Mouse (Mus musculus) layer of hippocampus, adult 18-20 months (tissue): ENCODE measurements around the gene Hmgcs1. TPM values are rescaled to one million over a fixed set of nuclear protein-coding genes. Genes with fewer than 3 reads are reported as not detected.

Experiments used
- DNase-seq, 2 experiments: peaks; one replicate each; pipeline ENCODE4 v3.0.0; 2022; ENCODE audit warnings: low spot score in 2 of 2
- total RNA-seq, 2 experiments: library from RNA; stranded (reverse); gene quantifications; 2 replicates each; pipeline ENCODE4 v1.2.3; 2021

The Hmgcs1 gene
- total RNA-seq, 2 experiments from 2014 or later, result 192 to 194 TPM

GRCm38 (mm10) chr13:119746930-119747329 lies 56.8 kb downstream of the Hmgcs1 start:
- no peak for DNase-seq

DNA sequence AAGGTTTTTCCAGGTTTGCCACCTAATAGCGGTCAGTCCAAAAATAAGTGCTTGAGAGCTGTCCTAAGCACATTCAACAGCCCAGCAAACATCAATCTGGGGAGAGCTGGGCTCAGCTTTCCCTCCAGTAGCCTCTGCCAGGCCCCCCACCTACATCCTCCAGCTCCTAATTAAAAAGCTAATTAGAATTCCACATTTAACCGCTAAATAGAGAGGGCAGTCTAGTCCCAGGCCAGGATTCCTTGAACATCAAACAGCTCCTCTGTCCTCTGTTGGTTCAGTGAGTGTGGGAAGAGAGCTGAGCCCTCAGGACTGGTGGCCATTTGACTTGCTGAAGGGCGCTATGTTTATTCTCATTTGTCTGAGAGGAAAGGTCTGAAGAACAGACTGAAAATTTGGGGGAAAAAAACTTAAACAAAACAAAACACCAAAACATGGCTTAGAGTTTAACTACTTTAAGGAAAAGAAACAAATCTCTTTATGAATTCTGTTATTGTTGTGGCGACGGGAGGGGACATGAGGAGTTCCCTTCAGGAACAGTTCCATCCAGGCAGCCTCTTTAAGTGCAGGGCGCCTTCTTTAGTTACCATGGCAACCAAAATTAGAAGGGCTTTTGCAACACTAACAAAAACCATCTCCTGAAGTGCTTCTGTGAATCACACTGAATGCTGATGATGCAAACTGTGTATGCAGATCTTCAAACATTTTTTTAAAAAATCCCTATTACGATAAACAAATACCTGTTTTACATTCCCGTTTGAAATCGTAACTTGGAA lies 63.9 kb downstream of the Hmgcs1 start:
- DNase-seq, result peak in 1 of 2 experiments; percentile 51

DNA sequence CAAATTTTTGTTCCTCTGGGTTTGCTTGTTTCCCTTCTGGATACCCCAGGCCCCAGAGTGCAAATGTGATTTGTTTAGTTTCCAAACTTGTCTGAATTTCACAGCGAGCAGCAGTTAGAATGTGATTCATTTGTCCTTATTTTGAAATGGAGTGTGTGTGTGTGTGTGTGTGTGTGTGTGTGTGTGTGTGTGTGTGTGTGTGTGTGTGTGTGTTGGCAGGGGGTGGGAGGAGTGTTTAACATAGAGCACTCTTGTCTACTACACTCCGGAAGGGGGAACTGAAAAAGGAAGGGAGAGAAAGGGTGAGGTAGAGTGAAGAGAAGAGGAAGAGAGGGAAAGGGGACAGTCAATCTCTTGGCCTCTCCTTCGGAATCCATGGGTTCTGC lies 64.4 kb downstream of the Hmgcs1 start:
- DNase-seq, result no peak

- peak in 1 of 2 experiments; percentile 30 for DNase-seq
These were observed 65.0 kb downstream of the Hmgcs1 start for GRCm38 (mm10) chr13:119755141-119755547.

DNA sequence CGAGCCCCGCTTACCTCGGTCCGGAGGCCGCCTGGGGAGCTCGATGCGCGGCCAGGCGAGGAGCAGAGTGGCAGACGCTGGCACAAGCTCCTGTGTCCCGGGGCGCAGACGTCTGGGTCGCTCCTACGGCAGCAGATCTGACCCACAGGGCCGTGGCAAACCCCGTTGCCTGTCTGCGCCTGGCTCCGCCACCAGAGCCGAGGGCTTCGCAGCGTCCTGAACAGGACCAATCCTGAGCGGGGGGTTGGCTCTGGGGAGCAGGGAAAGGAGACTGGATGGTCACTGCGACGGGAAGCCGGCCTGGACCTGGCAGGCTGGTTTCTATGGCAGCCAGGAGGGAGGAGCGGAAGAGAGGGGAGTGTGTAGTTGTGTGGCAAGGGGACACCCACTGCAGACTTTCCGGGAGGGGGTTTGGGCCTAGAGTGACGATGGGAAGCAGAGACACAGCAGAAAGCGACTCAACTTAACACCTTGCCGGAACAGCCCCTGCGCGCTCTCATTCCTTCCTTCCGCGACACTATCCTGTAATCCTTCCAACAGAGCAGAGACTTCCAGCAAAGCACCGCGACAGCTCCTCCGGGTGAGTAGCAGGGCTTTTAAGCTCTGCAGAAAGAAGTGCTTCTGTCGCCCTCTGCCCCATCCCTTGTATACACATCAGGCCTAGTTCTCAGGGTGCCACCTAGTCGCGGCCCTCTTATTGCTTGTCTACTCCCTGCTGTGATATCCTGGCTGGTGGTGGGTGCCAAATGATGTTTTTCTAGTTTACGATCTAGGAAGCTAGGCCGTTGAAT lies 65.7 kb downstream of the Hmgcs1 start, which contains the start of gene Nim1k:
Gene Nim1k, minus strand, starts transcription at position 202 of the 791 bp plus-strand sequence.
- DNase-seq, result peak; percentile 81 to 82

DNA sequence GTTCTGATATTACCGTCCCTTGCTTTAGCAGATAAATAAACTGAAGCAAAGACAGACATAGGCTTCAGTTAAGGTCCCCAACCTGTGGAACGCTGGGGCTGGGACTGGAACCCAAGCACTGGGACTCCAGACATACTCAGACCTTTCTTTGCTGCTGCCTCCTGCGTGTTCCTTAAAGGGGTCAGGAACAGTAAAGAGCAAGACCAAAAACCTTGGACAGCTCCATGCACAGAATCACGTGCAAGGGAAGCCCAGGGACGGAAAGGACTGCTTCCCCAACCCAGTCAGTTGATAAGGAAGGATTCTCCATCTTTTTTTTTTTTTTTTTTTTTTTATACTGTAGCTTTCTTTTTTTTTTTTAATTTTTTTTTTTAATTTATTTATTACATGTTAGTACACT lies 66.7 kb downstream of the Hmgcs1 start:
- no peak for DNase-seq

Other genes with a start within 250 kb of the Hmgcs1 start
- 10 to 100 TPM; 19.8 to 25.9 TPM for gene 4833420G17Rik, start 227.6 kb upstream of the Hmgcs1 start, total RNA-seq
- gene Tmem267, start 202.3 kb upstream of the Hmgcs1 start, total RNA-seq, result 10 to 100 TPM; 29.4 to 30.6 TPM
- 1 to 10 TPM; 2.2 to 2.4 TPM for gene 3110070M22Rik, start 202.0 kb upstream of the Hmgcs1 start, total RNA-seq
- gene Ccl28, start 66.6 kb upstream of the Hmgcs1 start, total RNA-seq, result 1 to 10 TPM; 1.1 to 1.2 TPM
- gene Nim1k, start 65.5 kb downstream of the Hmgcs1 start, total RNA-seq, result 10 to 100 TPM; 12.3 to 13.8 TPM
- gene Zfp131, start 100.5 kb downstream of the Hmgcs1 start, total RNA-seq, result 10 to 100 TPM; 42.3 to 42.8 TPM
- not detected for gene AF067063, start 139.8 kb downstream of the Hmgcs1 start, total RNA-seq
- gene D13Ertd608e, start 145.6 kb downstream of the Hmgcs1 start, total RNA-seq, result not detected
- gene Tcstv1, start 204.4 kb downstream of the Hmgcs1 start, total RNA-seq, result not detected
- gene Gm21761, start 238.9 kb downstream of the Hmgcs1 start, total RNA-seq, result not detected